Mouse (Mus musculus) thymus, postnatal 0 days (tissue): ENCODE measurements at regions not wholly inside any gene's neighbourhood (a gene's known extent, or its start where the extent isn't known, plus 50 kb on each side); places are given as distances from the start of the nearest gene placed in this dataset.
A peak's percentile ranks its signal among the peaks of the same experiment; 100 is the strongest.

Source experiments
- DNase-seq: peaks from one replicate; pipeline ENCODE4 v3.0.0-alpha.2; 2015; ENCODE audit warnings: low spot score

DNA sequence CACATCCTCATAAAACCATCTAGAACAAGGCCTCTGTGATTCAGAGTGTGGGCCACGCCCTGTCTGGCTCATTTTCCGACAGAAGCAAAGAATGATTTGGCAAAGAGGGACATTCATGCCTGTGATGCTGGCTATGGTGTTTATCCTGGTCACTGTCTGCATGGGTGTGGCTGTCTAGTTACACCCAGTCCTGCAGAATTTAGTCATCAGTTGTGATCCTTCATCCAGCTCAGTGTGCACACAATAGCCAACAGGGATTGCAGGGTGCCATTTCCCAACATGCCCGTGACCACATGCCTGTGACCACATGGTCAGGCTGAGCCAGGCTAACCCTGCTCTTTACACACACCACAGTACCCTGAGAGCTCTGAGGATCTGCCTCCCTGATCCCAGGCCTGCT lies 208.8 kb upstream of the Cep162 start:
- DNase-seq: no peak

DNA sequence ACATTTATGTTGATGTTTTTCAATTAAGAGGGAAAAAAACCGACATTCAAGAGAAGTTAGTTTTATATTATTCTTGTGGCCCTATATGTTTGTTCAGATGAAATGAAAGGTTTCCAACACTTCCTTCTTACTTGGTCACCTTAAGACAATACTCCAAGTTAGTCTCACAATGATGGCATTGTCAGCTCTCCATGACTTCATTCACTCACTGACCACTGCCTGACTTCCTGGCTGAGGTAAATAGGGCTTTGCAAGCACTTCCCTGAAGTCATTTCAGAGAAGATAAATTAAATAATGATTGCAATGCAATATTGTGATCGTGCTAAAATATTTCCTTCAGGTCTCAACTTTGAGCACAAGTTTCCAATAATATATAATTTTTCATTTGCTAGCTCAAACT lies 197.9 kb upstream of the Cep162 start:
- DNase-seq: no peak

GRCm38 (mm10) chr9:87452571-87452970 lies 197.2 kb upstream of the Cep162 start:
- no peak for DNase-seq

DNA sequence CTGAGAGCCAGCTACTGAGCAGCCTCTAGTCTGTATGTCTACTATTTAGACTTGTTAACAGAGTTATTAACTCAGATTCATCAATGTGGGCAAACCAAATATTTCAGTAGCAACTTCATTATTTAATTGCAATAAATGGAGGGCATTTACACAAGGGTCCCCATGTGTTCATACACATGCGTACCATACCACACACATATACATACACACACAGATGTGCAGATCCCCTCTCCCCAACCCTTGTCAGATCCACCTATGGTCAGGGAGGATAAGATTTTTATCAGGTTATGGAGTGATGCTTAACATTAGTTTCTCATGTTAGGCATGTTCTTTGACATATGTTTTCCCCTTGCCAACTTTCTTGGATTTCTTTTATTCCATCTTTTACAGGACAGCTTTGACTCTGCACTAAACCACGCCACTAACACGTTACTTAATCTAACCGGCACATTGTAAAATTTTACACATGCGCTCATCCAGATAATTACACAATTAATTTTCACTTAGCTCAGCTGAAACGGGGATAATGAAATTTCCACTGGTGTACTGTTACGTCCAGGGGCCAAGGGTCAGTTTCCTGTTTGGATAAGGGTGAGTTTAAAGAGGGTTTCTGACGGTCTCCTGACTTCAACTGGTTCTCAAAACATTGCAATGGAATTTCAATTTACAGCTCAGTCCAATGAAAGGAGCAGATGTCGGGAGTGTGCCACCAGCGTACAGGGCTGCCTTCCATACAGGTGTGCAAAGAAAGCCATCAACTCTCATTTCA lies 188.3 kb upstream of the Cep162 start:
- DNase-seq: no peak

DNA sequence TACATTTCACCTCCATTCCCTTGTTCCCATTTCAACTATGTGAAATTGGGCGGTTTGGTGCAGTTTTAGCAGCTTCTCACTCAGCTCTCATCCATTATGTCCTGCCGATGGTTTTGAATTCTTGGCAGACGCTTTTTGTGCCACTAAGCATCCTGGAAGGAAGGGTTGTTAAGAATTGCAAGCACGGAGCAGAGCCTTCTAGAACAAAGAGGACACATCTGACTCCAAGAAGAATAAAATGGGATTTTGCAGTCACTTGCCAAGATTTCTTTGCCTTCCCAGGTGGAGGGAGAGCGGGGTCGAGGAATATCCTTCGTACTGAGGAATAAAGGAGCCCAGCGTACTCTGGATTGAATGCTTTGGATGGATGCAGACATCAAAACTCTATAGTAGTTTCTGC lies 176.7 kb upstream of the Cep162 start:
- no peak for DNase-seq

DNA sequence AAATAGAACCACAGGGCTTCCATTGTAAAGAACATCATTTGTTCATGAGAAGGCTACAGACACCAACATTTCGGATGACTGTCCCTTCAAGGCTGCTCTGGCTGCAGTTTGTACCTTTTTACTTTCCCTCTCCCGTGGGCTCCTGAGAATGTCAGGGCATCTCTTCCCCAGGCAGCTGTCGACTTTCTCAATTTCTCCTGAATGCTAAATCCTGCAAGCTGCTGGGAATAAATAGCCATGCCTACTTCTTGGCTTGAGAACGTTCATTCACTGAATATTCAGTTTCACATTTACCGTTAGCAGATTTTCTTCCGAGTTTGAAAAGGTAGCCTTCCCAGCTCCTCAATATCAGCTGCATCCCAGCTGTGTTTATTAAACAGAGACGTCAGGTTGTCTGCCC lies 176.2 kb upstream of the Cep162 start:
- DNase-seq: no peak

DNA sequence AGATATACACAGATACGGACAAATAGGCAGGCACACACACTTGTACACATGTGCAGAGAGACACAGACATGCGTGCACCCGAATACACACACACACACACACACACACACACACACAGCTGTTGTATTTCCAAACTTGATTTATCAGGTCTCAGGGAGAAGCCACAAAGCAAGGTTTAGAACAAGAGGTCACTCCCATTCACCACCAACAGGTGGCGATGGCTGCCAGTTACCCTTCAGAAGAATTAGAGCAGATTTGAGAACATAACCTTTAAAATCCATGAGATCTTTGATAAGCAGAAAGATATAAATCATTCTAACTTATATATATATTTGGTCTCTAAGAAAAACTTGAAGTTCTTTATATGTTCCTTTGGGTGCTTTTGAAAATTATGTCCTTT lies 169.9 kb upstream of the Cep162 start:
- peak; percentile 8 for DNase-seq

- DNase-seq: no peak
Measured at GRCm38 (mm10) chr9:87421175-87421574, 165.8 kb upstream of the Cep162 start.

GRCm38 (mm10) chr9:87419376-87419775 lies 164.0 kb upstream of the Cep162 start:
- no peak for DNase-seq

- no peak for DNase-seq
Measured at GRCm38 (mm10) chr9:87412894-87413293, 157.6 kb upstream of the Cep162 start.

GRCm38 (mm10) chr9:87411044-87411443 lies 155.7 kb upstream of the Cep162 start:
- DNase-seq: no peak

DNA sequence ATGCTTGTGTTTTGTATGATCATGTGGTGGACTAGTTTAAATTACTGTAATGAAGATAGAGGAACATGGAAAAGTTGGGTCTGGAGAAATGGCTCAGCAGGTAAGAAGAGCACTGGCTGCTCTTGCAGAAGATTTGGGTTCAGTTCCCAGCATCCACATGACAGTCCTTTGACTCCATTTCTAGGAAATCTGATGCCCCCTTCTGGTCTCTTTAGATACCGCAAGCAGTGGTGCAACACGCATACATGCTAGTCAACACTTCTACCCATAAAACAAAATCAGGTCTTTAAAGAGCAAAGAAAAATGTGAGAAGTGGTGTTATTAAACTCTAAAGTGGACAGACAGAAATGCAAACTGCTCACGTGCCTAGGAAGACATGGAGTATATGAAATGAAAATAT lies 154.4 kb upstream of the Cep162 start:
- DNase-seq: no peak

- DNase-seq: no peak
Measured at GRCm38 (mm10) chr9:87408805-87409204, 153.5 kb upstream of the Cep162 start.

DNA sequence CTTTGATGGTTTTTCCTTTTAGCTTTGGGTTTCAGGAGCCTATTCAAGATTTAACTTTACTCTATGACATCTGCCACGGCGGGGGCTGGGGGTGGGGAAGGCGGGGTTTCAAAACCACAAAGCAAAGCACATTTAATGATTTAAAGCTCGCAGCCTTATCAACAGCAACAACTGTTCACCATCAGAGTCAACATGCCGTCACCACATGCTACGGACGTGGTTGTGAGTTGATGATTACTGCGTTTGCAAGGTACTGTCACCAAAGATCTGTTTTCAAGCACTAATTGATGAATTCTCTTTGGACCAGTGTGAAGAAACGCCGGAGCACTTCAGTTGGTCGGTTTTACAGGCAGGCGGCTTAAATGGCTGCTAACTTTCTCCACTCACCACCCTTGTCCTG lies 151.1 kb upstream of the Cep162 start:
- no peak for DNase-seq

GRCm38 (mm10) chr9:87405115-87405720 lies 149.9 kb upstream of the Cep162 start:
- no peak for DNase-seq

- DNase-seq: no peak
Measured at GRCm38 (mm10) chr9:87402010-87402409, 146.7 kb upstream of the Cep162 start.

DNA sequence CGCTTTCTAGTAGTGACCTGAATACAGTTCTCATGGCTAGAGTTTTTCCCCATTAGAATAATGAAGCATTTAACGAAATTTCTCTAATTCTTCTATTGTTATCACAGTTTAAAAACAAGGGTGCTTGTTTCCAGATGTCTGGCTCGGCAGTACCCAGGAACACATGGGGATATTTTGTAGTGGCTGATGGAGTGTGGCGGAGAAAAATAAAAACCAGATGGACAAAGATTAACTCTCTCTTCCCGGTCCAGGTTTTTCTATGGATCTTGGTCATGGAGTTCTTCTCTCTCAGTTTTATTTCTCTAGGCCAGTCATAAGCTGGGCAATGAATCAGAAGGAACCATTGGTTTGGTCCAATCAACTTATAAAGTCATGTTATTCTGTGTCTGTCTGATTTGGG lies 132.2 kb upstream of the Cep162 start:
- DNase-seq: no peak

DNA sequence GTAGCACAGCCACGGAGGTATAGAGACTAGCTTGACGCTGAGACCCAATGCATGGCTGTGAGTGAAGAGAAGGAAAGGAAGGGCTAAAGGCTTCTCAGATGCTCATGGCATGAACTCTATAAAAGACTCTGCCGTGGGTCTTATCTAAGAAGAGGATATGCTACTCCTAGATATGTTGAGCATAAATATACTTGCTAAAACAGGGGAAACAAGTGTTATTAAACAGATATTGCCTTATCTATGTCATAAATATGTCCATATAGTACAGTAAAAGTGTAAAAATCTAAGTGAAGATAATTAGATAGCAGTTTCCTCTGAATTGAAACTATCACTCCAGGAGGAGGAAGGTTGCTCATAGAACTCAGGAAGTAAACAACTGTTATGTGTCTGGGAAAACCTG lies 128.2 kb upstream of the Cep162 start:
- DNase-seq: no peak

DNA sequence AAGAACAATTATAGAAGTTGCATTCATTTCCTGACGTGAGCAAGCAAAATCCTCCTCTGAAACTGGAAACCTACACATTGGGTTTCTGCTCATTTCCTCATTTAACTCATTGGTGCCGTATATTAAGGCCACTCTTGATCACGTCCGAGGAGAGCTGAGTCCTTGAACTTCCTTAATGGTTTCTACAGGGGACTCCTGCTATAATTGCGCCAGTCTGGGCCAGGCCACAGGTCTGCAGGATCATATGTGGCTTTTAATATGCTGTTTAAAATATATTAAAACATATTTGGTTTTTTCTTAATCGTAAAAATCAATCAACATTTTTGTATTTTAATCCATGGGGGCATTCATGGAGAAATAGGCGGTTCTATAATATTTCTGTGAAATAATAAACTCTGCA lies 122.6 kb upstream of the Cep162 start:
- DNase-seq: no peak

DNA sequence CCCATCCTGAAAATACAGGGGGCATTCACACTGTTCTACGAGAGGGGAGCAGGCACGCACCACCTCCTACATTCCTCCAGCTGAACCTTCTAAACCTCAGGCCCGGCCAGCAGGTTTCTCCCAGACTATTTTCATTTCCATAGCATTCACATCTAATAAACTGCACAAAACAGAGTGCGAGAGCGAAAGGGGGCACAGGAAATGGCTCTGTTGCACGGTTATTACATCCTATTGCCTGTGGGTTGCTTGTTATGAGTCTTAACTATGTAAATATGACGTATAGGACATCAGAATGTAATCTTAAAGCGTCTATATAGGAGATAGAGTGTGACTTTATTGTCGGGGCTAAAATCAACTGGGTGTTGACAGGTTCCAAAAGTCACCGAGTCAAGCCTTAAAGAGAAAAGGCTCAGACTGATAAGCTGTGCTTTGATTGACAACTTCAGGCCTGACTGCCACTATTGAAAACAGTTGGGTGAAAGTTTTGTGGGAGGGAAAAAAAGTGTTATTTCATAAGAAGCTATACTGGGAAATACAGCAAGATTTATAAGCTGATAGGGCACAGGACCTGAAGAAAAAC lies 121.5 kb upstream of the Cep162 start:
- no peak for DNase-seq

DNA sequence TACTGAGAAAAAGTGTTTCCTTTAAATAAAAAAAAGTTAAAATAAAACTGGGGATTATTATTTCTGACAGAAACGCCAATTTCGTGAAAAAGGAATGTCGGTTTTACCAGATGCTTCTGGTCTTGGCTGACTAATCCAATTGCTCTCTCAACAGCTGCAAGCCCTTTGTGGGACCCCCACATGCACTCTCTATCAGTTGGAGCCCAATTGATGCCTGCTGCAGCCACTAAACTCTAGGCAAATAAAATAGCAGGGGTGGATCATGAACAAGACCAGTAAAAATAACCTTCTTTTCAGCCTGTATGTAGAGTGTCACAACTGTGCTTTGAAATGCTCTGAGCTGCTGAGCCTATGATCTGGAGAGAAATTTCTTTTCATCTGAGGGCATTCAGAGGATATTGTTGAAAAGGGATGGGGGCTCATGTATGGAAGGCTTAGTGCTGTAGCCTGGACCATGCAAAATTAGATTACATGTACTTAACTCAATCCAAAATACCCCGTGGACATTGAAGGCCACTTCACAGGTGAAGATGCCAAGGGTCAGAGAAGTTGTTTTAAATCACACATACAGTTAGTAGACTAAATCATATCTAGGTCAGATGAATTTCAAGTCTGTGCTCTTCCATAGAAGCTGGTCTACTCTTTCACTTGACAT lies 117.0 kb upstream of the Cep162 start:
- DNase-seq: no peak

- DNase-seq: no peak
Measured at GRCm38 (mm10) chr9:87369059-87369458, 113.7 kb upstream of the Cep162 start.
